Mouse (Mus musculus): Measurements from ENCODE around the gene Tmem29. TPM values are rescaled to one million over a fixed set of nuclear protein-coding genes. Genes with fewer than 3 reads are reported as not detected.

Tmem29 gene
- polyA plus RNA-seq, 1 experiment from 2014 or later = 36.5 TPM

DNA sequence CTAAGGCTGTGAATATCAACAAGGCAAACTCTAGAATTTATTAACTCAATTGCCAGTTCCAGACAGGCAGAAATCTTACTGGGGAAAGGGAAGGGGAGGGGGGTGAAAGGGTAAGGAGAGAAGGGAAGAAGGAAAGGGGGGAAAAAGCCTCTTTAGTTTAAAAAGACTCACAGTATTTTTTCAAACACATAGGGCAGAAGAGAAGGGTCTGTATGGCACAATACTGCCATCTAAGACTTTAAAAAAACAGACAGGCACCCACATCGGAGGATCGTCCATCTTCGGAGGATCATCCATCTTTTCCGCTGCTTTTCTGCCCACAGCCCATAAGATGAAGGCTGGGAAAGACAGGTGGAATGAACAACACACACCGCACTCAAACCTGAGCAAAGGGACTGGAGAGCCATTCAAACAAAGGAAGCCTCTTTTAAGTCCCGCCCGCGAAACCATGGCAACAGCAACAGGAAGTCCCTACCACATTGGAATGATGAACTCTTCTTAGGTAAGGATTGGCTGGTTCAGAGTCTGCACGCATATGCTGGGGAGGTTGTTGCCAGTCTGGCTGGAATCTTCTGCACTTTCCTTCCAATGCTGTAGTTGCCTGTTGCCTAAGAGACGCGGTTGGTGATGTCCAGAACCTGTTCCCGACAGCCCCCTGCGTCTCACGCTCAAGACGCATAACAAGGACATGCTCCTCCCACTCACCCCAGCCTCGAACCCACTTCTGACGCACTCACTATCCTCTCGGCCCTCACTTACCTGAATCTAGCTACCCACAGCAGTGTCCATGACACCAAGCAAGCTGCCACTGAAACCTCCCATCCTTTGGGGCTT, 18.2 kb downstream of the Tmem29 start:
- Histone ChIP-seq H3K27me3 (no peaks in the 10 kb centered on the region), H3K4me1 (no peaks in the 10 kb centered on the region), H3K4me3 (peak overlapping the region; percentile 38), H3K36me3 (no peaks in the 10 kb centered on the region), H3K9ac (no peak overlapping the region), H3K27ac (peak overlapping the region; percentile 47), H3K4me2 (peak overlapping the region; percentile 54), H3K9me3 (no peaks in the 10 kb centered on the region)
- peak; percentile 90 for ATAC-seq (ENCODE audit: borderline replicate concordance, extremely low read depth, low FRiP score, low TSS enrichment)
- 20% methylated on average over 18 of the region's 18 CpGs for WGBS

DNA sequence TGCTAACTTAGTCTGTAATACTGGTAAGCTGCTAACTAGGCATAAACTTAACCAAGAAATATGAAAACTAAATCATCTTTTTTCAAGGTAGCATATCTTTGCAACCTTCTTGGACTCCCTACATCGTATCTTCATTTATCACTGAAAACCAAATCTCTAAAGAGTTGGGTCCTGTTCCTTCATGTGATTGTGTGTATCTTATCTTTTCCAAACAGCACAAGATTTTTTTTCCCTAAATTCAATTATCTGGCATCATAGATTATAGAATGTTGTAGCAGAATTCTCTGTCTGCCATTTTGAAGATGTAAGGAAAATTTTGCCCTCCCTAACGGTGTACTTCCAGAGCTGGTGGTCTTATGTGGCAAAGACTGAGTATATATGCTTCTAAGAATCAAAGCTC, 22.6 kb downstream of the Tmem29 start:
- no peak overlapping the region for H3K9ac ChIP-seq
- no peak for ATAC-seq (ENCODE audit: borderline replicate concordance, extremely low read depth, low FRiP score, low TSS enrichment)
- H3K4me2 ChIP-seq = no peak overlapping the region
- H3K27me3 ChIP-seq = no peaks in the 10 kb centered on the region
- H3K9me3 ChIP-seq = no peaks in the 10 kb centered on the region
- H3K27ac ChIP-seq = no peak overlapping the region
- no peaks in the 10 kb centered on the region for H3K36me3 ChIP-seq
- no peaks in the 10 kb centered on the region for H3K4me1 ChIP-seq
- no peak overlapping the region for H3K4me3 ChIP-seq
- WGBS = 85% methylated on average over 2 of the region's 2 CpGs

GRCm38 (mm10) chrX:150435367-150435766, 23.6 kb downstream of the Tmem29 start:
- Histone ChIP-seq H3K4me2 (no peak overlapping the region), H3K36me3 (no peaks in the 10 kb centered on the region), H3K9ac (no peak overlapping the region), H3K4me3 (no peak overlapping the region), H3K4me1 (no peaks in the 10 kb centered on the region), H3K27ac (no peak overlapping the region), H3K27me3 (no peaks in the 10 kb centered on the region), H3K9me3 (no peaks in the 10 kb centered on the region)
- ATAC-seq (ENCODE audit: borderline replicate concordance, extremely low read depth, low FRiP score, low TSS enrichment) = no peak
- 76% methylated on average over 7 of the region's 7 CpGs for WGBS

DNA sequence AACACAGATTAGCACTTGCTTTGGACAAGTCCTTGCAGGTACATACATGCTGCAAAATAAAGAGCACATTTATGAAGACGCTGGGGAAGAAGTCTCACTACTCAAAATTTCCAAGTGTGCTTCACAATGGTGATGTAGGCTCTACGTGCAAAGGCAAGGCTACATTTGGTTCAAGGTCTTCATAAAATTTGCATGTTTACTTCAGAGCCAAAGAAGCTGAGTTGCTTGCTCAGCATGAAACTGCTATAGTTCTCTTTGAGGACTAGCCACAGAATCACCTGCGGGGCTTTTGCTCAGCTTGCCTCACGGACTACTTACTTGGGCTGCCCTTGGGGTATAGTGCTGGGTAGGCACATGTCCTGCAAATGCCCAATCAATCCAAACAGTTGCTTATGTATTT, 45.4 kb downstream of the Tmem29 start:
- H3K9ac ChIP-seq = no peak overlapping the region
- no peaks in the 10 kb centered on the region for H3K36me3 ChIP-seq
- H3K4me2 ChIP-seq = no peak overlapping the region
- H3K4me1 ChIP-seq = no peaks in the 10 kb centered on the region
- WGBS = 95% methylated on average over 4 of the region's 4 CpGs
- ATAC-seq (ENCODE audit: borderline replicate concordance, extremely low read depth, low FRiP score, low TSS enrichment) = no peak
- no peak overlapping the region for H3K4me3 ChIP-seq
- no peaks in the 10 kb centered on the region for H3K9me3 ChIP-seq
- H3K27ac ChIP-seq = no peak overlapping the region
- no peaks in the 10 kb centered on the region for H3K27me3 ChIP-seq

Other genes starting within 250 kb of the Tmem29 start
- 127 and 133 TPM in 2 replicates for gene Alas2, start 88.2 kb upstream of the Tmem29 start, polyA plus RNA-seq (2015; fragmentation: Nextera tagmentation; extraction: Ambion mirVana)
- gene Pfkfb1, start 129.1 kb upstream of the Tmem29 start, polyA plus RNA-seq (2015; fragmentation: Nextera tagmentation; extraction: Ambion mirVana) = 6.9 TPM in 2 replicates
- 21.8 and 24.1 TPM in 2 replicates for gene Apex2, start 130.7 kb upstream of the Tmem29 start, polyA plus RNA-seq (2015; fragmentation: Nextera tagmentation; extraction: Ambion mirVana)
- gene Tro, start 198.4 kb upstream of the Tmem29 start, polyA plus RNA-seq (2015; fragmentation: Nextera tagmentation; extraction: Ambion mirVana) = 15.7 and 16.4 TPM in 2 replicates

Data from lung, embryonic 15.5 days (tissue).